Mouse (Mus musculus) G1E-ER4 (cell line): ENCODE measurements around the gene Tcte2. TPM values are rescaled to one million over a fixed set of nuclear protein-coding genes. Genes with fewer than 3 reads are reported as not detected.

Experiments
- GATA1 ChIP-seq: IDR thresholded peaks from one replicate; pipeline ENCODE4 v1.8.0; 2012; ENCODE audit warnings: low read length, inconsistent platforms
- polyA plus RNA-seq: library from polyadenylated mRNA; stranded (reverse); fragments of >175 nt; gene quantifications from 2 replicates; pipeline ENCODE4 v1.2.3, GENCODE M21; 2012

The Tcte2 gene
- polyA plus RNA-seq, result not detected in 2 replicates

- no peak for TF ChIP-seq GATA1
Observed at GRCm38 (mm10) chr17:13761179-13761913, at the start of gene Tcte2. TSS of gene Tcte2 (minus strand) at chr17:13761825.

DNA sequence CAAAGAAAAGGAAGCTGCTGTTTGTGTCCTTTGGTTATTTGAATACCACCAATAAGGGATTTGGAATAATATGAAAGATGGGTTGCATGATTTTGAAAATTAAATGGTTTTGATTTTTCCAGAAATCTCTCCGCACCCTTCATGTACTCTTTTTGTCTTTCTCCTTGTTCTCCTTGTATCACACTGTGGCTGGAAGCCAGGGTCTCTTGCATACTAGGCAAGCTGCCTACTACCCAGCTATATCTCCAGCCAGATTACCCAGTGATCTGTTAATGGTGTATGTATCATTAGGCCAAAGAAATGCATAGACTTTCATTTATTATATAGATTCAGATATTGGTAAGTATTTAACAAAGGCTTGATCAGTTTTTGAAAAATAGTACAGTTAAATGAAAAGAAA lies 44.4 kb upstream of the Tcte2 start:
- no peak for TF ChIP-seq GATA1

- TF ChIP-seq GATA1, result no peak
Observed at GRCm38 (mm10) chr17:13802836-13803408, 41.3 kb upstream of the Tcte2 start.

GRCm38 (mm10) chr17:13797691-13798090 lies 36.1 kb upstream of the Tcte2 start:
- TF ChIP-seq GATA1, result no peak

- TF ChIP-seq GATA1, result no peak
Observed at GRCm38 (mm10) chr17:13783469-13783868, 21.8 kb upstream of the Tcte2 start.

DNA sequence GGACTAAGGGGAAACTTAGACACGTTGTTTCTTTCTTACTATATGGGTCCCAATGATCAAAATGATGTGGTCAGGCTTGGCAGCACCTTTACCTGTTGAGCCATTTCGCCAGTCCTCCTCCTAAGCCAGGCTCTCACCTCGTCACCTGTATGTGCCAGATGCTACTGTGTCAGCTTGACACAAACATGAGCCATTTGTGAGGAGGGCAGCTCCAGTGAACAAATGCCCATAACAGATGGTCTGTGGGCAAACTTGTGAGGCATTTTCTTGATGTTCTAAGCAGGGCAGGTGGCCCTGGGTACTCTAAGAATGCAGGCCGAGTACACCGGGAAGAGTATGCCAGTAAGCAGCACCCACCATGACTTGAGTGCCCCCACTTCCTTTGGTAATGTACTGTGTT lies 20.3 kb upstream of the Tcte2 start:
- no peak for TF ChIP-seq GATA1

DNA sequence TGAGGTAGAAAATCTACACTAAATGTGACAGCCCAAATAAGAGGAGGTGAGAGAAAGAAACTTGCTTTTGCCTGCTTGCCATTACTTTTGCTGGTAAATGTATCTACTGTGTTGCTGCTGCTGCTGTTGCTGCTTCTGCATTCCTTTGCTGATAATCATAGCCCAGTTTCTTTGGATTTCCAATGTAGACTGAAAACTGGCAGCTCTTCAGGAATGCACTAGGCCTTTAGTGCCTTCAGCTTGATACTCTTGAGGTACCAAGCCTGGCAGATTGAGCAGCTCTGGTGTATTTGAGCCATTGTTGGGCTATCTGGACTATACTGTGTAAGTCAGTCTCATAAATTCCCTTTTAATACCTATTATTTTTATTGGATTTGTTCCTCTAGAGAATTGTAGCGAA lies 17.2 kb upstream of the Tcte2 start:
- TF ChIP-seq GATA1, result no peak

GRCm38 (mm10) chr17:13777676-13778075 lies 16.1 kb upstream of the Tcte2 start:
- no peak for TF ChIP-seq GATA1

GRCm38 (mm10) chr17:13769256-13769655 lies 7.6 kb upstream of the Tcte2 start:
- no peak for TF ChIP-seq GATA1

DNA sequence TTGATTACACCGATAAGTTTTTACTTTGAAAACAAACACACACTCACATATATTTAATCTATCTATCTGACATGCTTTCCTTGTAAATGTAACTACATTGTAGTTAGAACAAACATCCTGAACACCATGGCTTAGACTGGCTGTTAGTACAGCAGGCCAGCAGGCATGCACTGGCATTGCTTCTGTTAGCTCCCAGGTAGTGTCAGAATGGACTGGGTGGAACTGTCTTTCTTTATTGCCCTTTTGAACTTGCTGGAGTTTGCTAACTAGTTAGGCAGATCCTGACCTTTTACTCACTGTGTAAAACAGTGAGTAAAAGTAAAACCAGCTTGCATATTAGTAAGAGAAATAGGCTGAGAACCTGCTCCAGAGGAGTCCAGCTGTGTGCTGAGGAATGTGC lies 6.9 kb upstream of the Tcte2 start:
- TF ChIP-seq GATA1, result no peak

DNA sequence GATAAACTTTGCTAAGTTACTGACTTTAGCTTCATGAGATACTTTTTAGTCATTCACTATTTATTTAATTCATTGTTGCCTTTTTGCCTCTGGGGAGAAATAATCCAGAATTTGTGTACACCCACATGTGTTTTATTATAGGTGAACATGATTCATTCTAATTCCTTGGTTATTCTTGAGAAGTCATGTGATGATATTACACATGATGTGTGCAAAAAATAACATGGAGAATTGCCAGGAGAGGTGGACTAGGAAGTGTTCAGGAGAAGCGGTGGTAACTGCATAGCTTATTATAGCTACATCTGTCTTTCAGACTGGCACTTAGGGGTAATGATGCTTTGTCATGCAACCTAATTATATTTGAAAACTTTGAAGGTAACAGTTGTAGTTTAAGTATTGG lies 2.2 kb upstream of the Tcte2 start:
- TF ChIP-seq GATA1, result no peak

DNA sequence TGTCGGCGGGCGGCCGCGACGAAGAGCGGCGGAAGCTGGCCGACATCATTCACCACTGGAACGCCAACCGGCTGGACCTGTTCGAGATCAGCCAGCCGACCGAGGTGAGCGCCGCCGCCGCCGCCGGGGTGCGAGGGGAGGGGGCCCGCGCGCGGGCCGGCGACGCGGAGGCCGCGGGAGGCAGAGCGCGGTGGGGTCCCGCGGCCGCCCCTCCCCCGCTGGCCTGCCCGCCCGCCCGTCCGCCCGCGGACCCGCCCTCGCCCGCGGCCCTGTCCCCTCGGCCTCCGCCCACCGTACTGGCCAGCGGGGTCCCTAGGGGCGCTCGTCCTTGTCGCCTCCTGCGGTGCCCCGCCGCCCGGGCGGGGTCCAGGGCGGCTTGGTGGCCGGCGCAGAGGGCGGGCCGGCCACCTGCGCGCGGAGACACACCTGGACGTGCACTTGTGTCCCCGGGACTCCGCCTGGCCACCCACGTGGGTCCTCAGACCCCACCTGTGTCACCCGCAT lies 898 bp downstream of the Tcte2 start:
- no peak for TF ChIP-seq GATA1

DNA sequence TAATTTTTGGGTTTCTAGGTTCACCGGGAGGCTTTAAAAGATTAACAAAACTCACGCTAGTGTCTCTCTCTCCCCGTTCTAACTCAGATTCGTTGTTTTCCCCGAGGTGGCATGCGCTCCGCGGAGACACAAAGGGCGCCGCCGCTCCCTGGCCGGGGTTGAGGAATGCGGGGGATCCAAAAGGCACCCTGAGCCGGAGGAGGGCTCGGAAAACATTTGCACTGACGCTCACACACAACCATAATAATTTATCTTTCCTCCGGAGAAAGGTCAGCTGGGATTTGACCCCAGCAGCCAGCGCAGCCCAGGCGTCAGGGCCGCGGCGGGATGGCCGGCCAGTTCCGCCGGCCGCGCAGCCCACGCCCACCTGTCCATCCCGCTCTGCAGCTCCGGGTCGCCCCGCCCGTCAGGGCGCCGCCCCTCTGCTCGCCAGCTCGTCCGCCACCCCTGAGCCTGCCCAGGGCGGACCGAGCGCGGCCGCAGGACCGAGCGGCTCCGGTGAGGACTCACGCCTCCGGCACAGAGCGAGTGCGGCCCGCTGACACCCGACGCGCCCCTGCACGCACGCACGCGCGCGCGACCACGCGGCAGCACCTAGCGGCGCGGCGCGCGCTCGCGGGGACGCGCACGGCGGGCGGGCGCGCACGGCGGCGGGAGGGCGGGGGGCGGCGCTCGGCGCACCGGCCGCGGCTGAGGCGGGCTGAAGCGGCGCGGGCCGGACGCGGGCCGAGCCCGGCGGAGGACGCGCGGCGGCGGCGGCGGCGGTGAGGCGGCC lies 1.6 kb downstream of the Tcte2 start, which contains the start of gene Afdn:
Gene Afdn (plus strand): TSS at position 687 of the 775 bp plus-strand sequence.
- TF ChIP-seq GATA1, result no peak

DNA sequence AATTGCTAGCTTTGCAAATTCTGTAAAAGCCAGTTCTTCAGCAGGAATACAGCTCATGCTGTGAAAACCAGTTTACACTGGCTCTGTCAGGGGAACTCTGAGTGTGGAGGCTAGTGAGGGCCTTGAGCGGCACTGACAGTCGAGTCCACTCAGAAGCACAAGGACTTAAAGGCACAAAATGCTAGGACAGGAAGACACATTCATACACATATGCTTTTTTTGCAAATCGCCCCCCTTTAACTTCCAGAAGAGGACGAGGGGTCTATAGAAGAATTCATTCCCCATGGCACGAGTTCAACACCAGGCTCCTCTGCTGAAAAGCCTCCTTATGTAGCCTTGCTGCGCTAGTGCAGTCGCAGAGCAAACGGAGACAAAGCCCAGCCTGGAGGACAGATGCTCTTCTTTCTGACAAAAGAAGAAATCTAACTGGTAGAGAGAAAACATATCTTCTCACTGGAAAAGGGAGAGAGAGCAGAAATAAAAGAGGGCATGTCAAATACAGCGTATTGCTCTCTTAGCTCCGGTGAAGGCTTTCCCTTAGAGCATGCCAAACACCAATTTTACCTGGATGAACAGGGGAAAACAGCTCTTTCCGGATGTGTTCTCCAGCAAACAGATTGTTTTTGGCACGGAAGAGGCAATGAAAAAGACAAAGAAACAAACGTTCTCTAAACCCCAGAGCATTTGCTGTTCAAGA lies 2.3 kb downstream of the Tcte2 start:
- no peak for TF ChIP-seq GATA1

- no peak for TF ChIP-seq GATA1
Observed at GRCm38 (mm10) chr17:13758586-13758985, 3.0 kb downstream of the Tcte2 start.

DNA sequence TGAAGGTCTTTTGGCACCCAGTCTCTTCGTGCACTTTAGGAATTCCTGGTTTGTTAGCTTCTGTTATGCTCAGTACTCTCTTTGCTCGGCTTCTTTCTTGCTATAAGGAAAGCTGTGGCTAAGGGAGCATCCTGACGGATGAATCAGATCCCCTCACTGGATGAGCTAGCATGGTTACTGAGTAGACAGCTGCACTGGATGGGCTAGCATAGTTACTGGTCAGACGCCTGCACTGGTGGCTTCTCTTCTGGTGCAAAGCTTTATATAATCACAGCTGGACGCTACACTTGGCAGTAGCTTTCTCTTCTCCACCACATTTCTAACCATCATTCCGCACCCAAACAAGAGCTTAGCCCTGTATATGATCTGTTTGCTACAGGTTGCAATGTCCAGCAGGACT lies 6.7 kb downstream of the Tcte2 start:
- no peak for TF ChIP-seq GATA1
